Mouse (Mus musculus) T-helper 2 cell (primary cell): ENCODE measurements at regions not wholly inside any gene's neighbourhood (a gene's known extent, or its start where the extent isn't known, plus 50 kb on each side); places are given as distances from the start of the nearest gene placed in this dataset.

Experiments
- in situ Hi-C: fragments of 300-600 bp; cut with MboI, MseI; formaldehyde crosslinking; loops from one replicate; pipeline ENCODE4 v1.15.1; 2025; ENCODE audit warnings: high pct_unique_total_duplicates

DNA sequence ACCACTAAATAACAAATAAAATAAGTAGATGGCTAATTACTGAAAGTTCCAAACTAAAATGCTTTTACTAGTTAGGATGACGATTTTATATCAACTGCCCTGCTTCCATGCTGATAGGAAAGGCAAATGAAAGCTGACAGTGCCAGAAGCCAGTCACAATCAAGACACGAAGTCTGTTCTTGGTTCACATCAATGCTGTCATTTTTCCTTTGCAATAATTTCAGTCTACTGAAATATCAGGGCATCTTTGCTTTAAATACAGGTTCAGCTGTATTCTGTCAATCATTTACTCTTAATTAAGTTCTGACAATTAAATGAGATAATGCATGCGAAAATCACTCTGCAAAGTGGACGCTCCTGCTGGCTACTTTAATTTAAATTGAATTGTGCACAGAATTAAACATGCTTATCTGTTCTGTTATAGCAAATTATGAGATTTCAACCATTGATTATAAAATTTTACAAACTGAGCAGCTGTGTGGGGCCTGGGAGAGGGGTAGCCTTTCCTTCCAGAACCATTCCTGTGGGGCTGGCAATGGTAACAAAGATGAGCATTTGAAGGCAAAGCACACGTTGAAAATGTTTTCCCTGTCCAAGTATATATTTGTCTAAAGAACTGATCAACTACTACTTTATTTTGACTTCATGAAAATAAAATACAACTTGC lies 160.1 kb upstream of the Cttnbp2 start:
- in situ Hi-C loops: no loop called here

DNA sequence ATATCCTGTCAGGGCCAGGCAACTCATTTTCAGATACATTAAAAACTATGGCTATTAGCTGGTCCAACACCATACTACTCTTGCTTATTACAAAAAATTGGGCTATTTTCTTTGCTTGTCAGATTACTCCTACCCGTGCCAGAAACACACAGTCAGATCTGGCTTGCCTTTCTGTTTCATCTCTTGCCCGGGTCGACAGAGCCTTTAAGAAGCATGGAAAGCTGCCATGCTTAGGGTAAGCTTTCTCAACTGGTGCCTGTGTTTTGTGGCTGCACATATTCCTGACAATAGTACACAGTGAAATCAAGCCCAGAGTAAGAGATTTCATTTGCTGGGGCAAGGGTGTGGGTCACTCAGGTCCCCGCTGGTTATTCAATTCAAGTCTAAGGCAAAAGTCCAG lies 162.5 kb upstream of the Cttnbp2 start:
- in situ Hi-C loops: no loop called here

DNA sequence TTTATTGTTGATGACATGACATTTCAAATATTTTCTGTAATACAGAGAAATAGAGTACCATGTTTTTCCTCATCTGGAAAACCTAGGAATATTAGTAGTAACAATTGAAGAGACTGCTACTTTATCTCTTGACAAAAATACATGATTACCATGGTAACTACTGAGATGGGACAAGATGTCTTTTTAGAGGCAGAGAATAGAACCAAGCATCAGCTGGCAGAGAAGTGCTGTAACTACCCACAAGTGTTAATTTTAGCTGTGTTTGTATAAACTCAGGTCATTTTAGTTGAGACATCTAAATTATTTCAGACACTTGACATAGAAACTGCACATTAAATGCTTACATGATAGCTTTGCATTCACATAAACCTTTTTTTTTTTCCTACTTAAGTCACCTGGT lies 166.1 kb upstream of the Cttnbp2 start:
- in situ Hi-C loops: no loop called here

DNA sequence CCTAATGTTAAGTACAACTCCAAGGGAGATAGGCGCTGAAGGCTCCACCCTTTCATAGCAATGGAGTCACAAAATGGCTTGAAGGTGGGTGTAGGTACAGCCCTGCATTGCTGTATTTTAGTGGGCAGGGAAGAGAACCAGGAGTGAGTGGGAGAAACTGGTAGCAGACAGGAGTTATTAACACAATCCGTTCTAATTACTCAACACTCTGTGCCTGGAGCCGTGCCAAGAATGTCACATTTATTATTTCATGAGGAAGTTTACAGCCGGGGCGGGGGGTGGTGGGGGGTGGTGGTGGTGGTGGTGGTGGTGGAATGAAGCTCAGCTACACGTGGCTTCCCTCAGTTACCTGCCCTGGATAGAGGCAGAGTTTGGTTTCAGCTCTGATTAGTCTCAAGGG lies 166.3 kb upstream of the Lsm8 start:
- in situ Hi-C loops: no loop called here

DNA sequence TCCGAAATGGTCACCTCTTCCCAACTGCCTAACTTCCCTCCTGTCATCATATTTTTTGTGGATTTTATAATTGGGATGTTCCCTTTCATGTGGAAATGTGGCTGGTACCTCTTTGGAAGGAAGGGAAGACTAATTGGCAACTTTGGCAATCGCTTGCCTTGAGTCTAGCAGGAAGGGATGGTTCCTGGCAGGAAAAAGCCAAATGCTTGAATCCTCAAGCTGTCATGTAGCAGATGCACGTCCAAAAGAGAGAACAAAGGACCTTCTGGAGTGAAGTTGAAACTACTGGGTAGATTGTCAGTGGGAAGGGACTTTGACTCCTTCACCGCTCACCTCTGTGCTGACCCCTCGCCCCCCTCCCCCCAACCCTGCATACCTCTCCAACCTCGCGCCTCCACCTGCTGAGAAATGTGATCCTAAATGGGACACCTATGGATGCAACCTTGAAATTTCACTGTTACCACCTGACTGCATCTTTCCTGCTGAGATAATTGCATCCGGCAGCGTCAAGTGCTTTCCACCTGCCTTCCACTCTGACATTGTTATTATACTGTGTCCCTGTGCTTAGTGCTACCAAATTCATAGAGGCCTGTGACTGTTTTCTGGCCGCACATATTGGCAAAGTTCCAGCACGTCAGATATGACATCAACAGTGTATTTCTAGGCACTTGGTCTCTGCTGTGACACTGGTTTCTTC lies 159.6 kb upstream of the Lsm8 start:
- in situ Hi-C loops: no loop called here

DNA sequence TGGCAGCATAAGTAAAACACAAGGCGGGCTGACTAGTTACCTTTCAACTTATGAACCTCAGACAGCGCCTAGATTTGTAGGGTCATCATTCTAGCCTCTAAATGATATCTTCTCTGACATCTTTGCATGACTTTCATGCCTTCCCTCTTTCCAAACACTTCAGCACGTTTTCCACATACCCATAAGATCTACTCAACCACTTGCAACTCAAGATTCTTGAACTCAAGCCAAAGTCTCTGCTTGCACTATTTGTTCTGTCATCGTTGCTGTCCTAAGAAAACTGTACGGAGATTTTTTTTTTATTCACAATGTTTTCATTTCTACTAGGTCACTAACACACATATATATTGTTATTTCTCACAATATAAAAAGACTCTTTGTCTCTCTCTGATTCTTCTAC lies 150.8 kb upstream of the Lsm8 start:
- in situ Hi-C loops: no loop called here

DNA sequence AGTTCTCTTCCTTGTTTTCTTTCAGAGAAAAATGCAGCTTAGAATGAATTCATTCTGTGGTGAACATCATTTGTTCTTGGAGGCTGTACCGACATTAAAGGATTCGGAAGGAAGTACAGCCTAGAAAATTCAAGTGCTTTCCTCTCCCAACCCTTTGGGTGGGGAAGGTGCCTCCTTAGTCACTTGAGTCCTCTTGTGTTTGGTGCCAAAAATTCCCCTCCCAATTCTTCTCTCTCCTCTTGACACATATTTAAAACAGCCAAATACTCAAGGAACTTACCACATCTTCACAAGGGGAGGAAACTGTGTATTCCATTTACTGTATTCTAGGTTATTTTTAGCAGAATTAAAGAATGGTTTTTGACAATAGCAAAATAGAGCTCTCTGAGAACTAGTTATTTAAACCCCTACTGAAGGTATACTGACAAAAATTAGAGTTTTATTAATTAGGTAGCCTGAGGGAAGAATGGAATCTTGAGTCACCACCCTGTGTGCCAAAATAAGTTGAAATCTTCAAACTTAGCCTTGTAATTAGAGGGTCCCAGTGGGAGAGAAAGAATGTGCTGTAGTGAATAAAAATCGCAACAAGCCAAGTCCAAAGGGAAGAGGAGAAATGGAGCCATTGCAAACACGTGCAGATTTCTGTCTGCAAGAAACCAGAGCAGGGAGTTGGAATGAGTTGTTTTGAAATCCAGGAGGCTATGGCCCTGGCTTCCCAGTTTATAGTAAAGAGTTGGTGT lies 149.2 kb upstream of the Lsm8 start:
- in situ Hi-C loops: no loop called here

DNA sequence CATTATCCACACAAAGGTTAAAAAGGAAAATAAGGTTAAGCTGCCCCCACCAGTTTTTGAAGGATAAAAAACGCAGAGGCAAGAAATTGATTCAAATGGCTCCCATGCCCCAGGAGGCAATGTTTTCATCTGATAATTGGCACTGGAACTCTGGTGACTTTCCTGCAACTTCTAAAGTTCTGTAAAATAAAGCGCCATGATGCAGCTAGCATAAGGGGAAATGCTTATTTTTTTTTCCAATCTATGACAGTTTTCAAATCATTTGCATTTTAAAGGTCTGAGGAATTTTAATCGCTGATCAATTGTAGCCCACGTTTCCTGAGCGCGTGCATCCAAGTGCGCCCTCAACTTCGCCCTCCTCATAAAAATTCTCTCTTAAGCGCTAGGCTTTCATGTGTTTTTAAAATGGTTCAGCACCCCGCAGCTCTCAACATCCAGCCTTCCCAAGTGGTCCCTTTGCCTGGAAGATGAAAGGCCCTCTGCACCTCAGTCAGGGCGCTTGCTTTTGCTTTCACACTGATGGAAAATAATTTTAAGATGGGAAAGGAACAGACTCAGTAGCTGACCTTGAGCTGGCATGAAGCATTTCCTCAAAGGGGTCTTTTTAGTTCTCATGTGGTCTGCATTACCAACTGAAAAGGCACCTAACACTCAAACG lies 148.5 kb upstream of the Lsm8 start:
- in situ Hi-C loops: no loop called here

DNA sequence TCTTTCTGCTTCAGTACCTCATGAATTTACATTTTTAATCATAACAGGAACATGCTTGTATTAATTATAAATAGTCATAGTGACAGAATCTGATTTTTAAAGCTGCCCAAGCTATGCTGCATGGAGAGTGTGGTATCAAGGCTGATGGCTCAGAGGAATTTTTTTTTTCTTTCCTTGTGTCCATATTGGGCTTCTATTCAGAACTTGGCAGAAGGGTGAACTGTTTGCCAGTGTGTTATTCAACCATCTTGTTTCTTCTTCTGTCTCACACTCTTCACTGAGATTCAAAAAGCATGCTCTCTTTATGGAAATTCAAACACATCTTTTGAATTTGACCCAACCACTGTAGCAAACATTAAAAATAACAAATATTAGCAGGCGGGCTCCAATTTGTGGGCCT lies 137.6 kb upstream of the Lsm8 start:
- in situ Hi-C loops: no loop called here

DNA sequence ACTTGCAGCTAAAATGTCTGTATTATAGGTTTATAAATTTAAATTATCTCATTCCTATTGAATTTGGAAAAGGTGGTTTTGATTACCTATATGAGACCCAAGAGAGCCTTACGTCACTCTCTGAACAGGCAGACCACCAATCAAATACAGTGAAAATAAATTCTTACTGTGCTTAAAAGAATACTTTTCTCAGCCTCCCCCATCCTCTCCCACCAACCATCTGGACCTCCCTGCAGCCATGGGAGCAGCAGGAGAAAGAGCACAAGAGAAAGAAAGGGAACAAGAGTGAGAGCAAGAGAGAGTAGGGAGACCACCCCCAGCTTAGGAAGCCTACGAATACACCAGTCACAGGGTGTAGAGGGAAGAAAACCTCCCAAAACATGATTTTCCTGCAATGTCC lies 99.5 kb upstream of the Lsm8 start:
- in situ Hi-C loops: no loop called here

DNA sequence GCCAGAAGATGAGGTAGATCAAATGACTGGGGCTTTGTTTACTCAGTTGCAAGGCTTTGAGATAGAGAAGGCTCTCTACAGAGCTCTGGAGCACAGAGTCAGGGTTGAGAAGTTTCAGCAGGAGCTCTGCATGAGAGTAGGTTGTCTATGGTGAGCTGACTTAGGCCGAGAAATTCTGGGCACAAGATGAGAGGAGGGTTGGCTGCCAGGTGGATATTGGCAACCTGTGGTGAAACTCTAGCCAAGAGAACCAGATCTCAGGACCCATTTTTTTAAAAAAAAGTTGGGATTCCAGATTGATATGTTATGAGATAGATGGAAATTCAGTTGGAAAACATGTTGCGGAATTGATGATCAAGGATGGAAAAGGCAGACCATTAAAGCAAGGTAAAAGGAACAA lies 83.8 kb upstream of the Lsm8 start:
- in situ Hi-C loops: no loop called here

DNA sequence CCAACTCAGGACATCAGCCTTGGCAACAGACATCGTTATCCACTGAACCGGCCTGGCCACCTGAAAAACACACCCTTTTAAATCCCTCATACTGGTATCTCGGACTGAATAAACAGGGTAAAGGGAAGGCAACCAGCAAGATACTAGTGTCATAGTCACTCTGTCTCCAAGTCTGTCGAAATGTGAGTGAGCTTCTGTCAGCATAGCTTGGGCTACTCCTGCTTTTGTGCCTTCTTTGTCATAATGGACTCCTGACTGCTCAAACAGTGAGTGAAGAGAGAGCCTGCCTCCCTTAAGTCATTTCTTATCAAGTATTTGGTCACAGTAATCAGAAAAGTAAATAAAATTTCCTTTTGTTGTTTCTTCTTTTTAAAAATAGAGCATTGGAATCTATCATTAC lies 53.0 kb upstream of the Lsm8 start:
- in situ Hi-C loops: loop anchor here (10.0 kb wide), 1 partner anchor 1019 kb away; no protein-coding TSS in a partner anchor

DNA sequence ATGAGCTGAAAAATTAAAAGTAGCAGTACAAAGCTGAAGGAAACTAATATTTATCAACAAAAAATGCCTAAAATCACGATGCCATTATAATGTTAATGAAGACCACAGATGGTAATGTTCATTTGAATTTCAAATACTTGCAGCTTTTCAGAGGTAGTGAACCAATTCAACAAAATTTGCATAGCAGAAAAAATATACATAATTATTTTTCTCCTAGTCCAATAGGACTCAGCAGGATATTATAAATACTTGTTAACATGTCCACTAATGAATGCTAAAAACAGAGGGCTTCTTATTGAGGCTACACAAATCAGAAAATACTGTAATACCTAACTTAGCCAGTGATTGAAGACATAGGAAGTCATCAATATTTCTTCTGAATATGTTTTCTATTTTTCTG lies 52.5 kb upstream of the Lsm8 start:
- in situ Hi-C loops: loop anchor here (10.0 kb wide), 1 partner anchor 1019 kb away; no protein-coding TSS in a partner anchor

DNA sequence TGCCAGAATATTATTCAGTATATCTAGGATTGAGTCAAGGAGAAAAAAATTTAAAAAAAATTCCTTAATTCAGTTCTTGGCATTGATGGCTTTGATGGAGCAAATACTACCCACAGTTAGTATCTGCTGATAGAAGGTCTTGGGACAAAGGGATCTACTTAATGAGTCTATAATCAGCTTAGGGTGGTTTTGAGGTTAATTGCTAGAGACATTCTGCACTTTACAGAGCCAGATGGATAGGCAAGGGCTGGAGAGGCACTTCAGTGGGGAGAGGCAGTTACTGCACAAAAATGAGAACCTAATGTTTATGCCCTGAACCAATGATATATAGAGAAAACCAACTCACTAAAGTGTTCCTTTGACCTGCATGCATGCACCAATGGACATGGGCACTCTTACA lies 51.8 kb upstream of the Lsm8 start:
- in situ Hi-C loops: loop anchor here (10.0 kb wide), 1 partner anchor 1018 kb away; no protein-coding TSS in a partner anchor
